Mouse (Mus musculus) natural killer cell, adult 2 months (primary cell): ENCODE measurements around the gene Asap2.
A peak's percentile ranks its signal among the peaks of the same experiment; 100 is the strongest.

ENCODE experiments used
- DNase-seq, 2 experiments: peaks; one replicate each; pipeline ENCODE4 v3.0.0; 2022; ENCODE audit warnings: low spot score in 2 of 2

The Asap2 gene

GRCm38 (mm10) chr12:21315923-21316868 lies 325.9 kb downstream of the Asap2 start, which contains the start of gene Iah1:
Gene Iah1 (plus strand): TSS chr12:21316389.
- peak; percentile 76 to 86 for DNase-seq

DNA sequence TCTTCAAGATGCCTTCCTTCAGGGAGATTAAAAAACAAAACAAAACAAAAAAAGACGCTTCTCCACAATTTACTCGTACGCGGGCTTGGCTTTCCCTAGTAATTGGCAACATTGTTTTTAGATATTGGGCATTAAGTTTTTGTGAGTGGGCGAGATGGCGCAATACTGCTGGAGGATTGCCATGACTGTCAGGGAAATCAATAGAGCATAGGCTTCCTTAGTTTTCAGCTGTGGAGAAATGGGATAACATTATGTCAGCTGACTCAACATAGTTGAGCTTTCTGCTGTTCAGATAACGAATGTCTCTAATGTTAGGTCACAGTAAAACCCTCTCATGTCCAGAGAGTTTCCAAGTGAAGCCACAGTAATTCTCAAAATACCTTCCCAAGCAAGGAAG lies 326.6 kb downstream of the Asap2 start:
- DNase-seq: no peak

- DNase-seq: peak; percentile 66 to 80
These were observed 328.1 kb downstream of the Asap2 start for GRCm38 (mm10) chr12:21318143-21318895.
